Mouse (Mus musculus) neural tube, embryonic 13.5 days (tissue): ENCODE data around the gene Slc17a9. TPM values are rescaled to one million over a fixed set of nuclear protein-coding genes. Genes with fewer than 3 reads are reported as not detected.
A peak's percentile ranks its signal among the peaks of the same experiment; 100 is the strongest.

ENCODE experiments used
- ATAC-seq: fragments of 200-750 bp; cut with Nextera tagmentation; 2 replicates; pipeline ENCODE4 v1.8.0; 2017; ENCODE audit warnings: low read depth, mild to moderate bottlenecking, moderate TSS enrichment, moderate library complexity
- H3K27ac ChIP-seq: fragments of 300-500 bp; sonication (generic); replicated peaks from 2 replicates; pipeline ENCODE4 v1.5.1; 2015; ENCODE audit warnings: moderate library complexity, mild to moderate bottlenecking, inconsistent platforms
- H3K27me3 ChIP-seq: fragments of 300-500 bp; sonication (generic); 2 replicates; pipeline ENCODE4 v1.6.1; 2015; ENCODE audit warnings: mild to moderate bottlenecking, inconsistent platforms
- H3K36me3 ChIP-seq: fragments of 300-500 bp; sonication (generic); 2 replicates; pipeline ENCODE4 v1.6.1; 2015; ENCODE audit warnings: mild to moderate bottlenecking, inconsistent platforms
- H3K4me1 ChIP-seq: fragments of 300-500 bp; sonication (generic); replicated peaks from 2 replicates; pipeline ENCODE4 v1.6.1; 2015; ENCODE audit warnings: inconsistent platforms
- H3K4me2 ChIP-seq: fragments of 300-500 bp; sonication (generic); 2 replicates; pipeline ENCODE4 v1.6.1; 2015; ENCODE audit warnings: inconsistent platforms, mild to moderate bottlenecking, moderate library complexity
- H3K4me3 ChIP-seq: fragments of 300-500 bp; sonication (generic); 2 replicates; pipeline ENCODE4 v1.5.1; 2015; ENCODE audit warnings: mild to moderate bottlenecking, inconsistent platforms
- H3K9ac ChIP-seq: fragments of 300-500 bp; sonication (generic); 2 replicates; pipeline ENCODE4 v1.6.1; 2015; ENCODE audit warnings: moderate library complexity, mild to moderate bottlenecking, inconsistent platforms
- H3K9me3 ChIP-seq: fragments of 300-500 bp; sonication (generic); 2 replicates; pipeline ENCODE4 v1.6.1; 2016; ENCODE audit warnings: inconsistent platforms
- WGBS: fragments of 180-500 bp; shearing (Covaris S2); methylation state at CpG from one replicate; pipeline ENCODE4 v1.1.7; 2015; 5-methylcytosine and 5-hydroxymethylcytosine counted together
- polyA plus RNA-seq: library from polyadenylated mRNA; unstranded; fragments of >200 nt; fragmentation: Nextera tagmentation; extraction: Ambion mirVana; gene quantifications from 2 replicates; pipeline ENCODE4 v1.2.1, GENCODE M21; 2015

The Slc17a9 gene
- polyA plus RNA-seq: 0.21 and 0.35 TPM in 2 replicates

GRCm38 (mm10) chr2:180724585-180725413 is at the start of gene Slc17a9:
Slc17a9 (plus strand) TSS chr2:180725263.
- ATAC-seq: 0 out of 2 replicates have a peak, but pooled peaks have one; percentile 41
- 6% methylated on average over 18 of the region's 18 CpGs for WGBS
- H3K4me2 ChIP-seq: peak within 1 kb of the TSS; percentile 13; the same call in 1 of the 2 replicates

GRCm38 (mm10) chr2:180676706-180677105 is 48.4 kb upstream of the Slc17a9 start:
- Histone ChIP-seq H3K4me1 (no peaks in the 10 kb centered on the region), H3K4me2 (no peak overlapping the region), H3K27me3 (no peaks in the 10 kb centered on the region), H3K36me3 (peaks cover 56% of the 10 kb centered on the region), H3K9me3 (no peaks in the 10 kb centered on the region), H3K9ac (no peak overlapping the region), H3K27ac (no peak overlapping the region), H3K4me3 (no peak overlapping the region)
- no peak for ATAC-seq
- 94% methylated on average over 2 of the region's 2 CpGs for WGBS

More at GRCm38 (mm10) chr2:180724585-180725413, at the start of gene Slc17a9:
- no peaks in the 10 kb centered on the region for H3K9me3 ChIP-seq
- H3K27ac ChIP-seq: no peak within 1 kb of the TSS
- H3K27me3 ChIP-seq: no peaks in the 10 kb centered on the region
- H3K4me1 ChIP-seq: peaks cover 6% of the 10 kb centered on the region
- H3K9ac ChIP-seq: no peak within 1 kb of the TSS
- H3K36me3 ChIP-seq: peaks cover 43% of the 10 kb centered on the region
- no peak within 1 kb of the TSS; the same call in 1 of the 2 replicates for H3K4me3 ChIP-seq

- Histone ChIP-seq H3K4me2 (no peak overlapping the region), H3K27ac (no peak overlapping the region), H3K36me3 (peaks cover 56% of the 10 kb centered on the region), H3K27me3 (no peaks in the 10 kb centered on the region), H3K9ac (no peak overlapping the region), H3K4me3 (no peak overlapping the region), H3K4me1 (no peaks in the 10 kb centered on the region), H3K9me3 (no peaks in the 10 kb centered on the region)
- WGBS: 21% methylated on average over 4 of the region's 4 CpGs
- peak; percentile 76 for ATAC-seq
Measured at GRCm38 (mm10) chr2:180678609-180679140, 46.4 kb upstream of the Slc17a9 start.

GRCm38 (mm10) chr2:180681225-180681624 is 43.8 kb upstream of the Slc17a9 start:
- Histone ChIP-seq H3K36me3 (peaks cover 66% of the 10 kb centered on the region), H3K4me1 (no peaks in the 10 kb centered on the region), H3K4me3 (no peak overlapping the region), H3K27me3 (no peaks in the 10 kb centered on the region), H3K27ac (no peak overlapping the region), H3K9me3 (no peaks in the 10 kb centered on the region), H3K9ac (no peak overlapping the region), H3K4me2 (no peak overlapping the region)
- 63% methylated on average over 2 of the region's 2 CpGs for WGBS
- ATAC-seq: no peak

GRCm38 (mm10) chr2:180683524-180683923 is 41.5 kb upstream of the Slc17a9 start:
- no peak for ATAC-seq
- Histone ChIP-seq H3K36me3 (peaks cover 89% of the 10 kb centered on the region), H3K27me3 (no peaks in the 10 kb centered on the region), H3K9me3 (no peaks in the 10 kb centered on the region), H3K4me3 (no peak overlapping the region), H3K4me2 (no peak overlapping the region), H3K9ac (no peak overlapping the region), H3K27ac (no peak overlapping the region), H3K4me1 (no peaks in the 10 kb centered on the region)
- 91% methylated on average over 2 of the region's 2 CpGs for WGBS

- no peak for ATAC-seq
- whole genome bisulfite sequencing: 98% methylated on average over 4 of the region's 4 CpGs
- no peak overlapping the region for H3K4me3 ChIP-seq
- H3K4me1 ChIP-seq: no peaks in the 10 kb centered on the region
- no peak overlapping the region for H3K4me2 ChIP-seq
- H3K9ac ChIP-seq: no peak overlapping the region
- no peaks in the 10 kb centered on the region for H3K27me3 ChIP-seq
- H3K36me3 ChIP-seq: peaks cover 94% of the 10 kb centered on the region
- no peak overlapping the region for H3K27ac ChIP-seq
- no peaks in the 10 kb centered on the region for H3K9me3 ChIP-seq
Measured at GRCm38 (mm10) chr2:180684031-180684430, 41.0 kb upstream of the Slc17a9 start.

GRCm38 (mm10) chr2:180689841-180690240 is 35.2 kb upstream of the Slc17a9 start:
- Histone ChIP-seq H3K27ac (no peak overlapping the region), H3K4me2 (no peak overlapping the region), H3K27me3 (no peaks in the 10 kb centered on the region), H3K9ac (no peak overlapping the region), H3K4me1 (peaks cover 16% of the 10 kb centered on the region), H3K36me3 (peaks cover 62% of the 10 kb centered on the region), H3K9me3 (no peaks in the 10 kb centered on the region), H3K4me3 (no peak overlapping the region)
- WGBS: 87% methylated on average over 5 of the region's 5 CpGs
- no peak for ATAC-seq

- ATAC-seq: peak; percentile 79
- WGBS: 0% methylated on average over 1 of the region's 1 CpGs
- Histone ChIP-seq H3K27ac (peak overlapping the region; percentile 76), H3K4me1 (peaks cover 33% of the 10 kb centered on the region), H3K4me2 (peak overlapping the region; percentile 24), H3K9me3 (no peaks in the 10 kb centered on the region), H3K4me3 (no peak overlapping the region), H3K36me3 (peaks cover 34% of the 10 kb centered on the region), H3K27me3 (no peaks in the 10 kb centered on the region), H3K9ac (no peak overlapping the region)
Measured at GRCm38 (mm10) chr2:180692630-180693029, 32.4 kb upstream of the Slc17a9 start.

- Histone ChIP-seq H3K4me2 (no peak overlapping the region), H3K27ac (no peak overlapping the region), H3K4me1 (peaks cover 49% of the 10 kb centered on the region), H3K4me3 (no peak overlapping the region), H3K27me3 (no peaks in the 10 kb centered on the region), H3K36me3 (peaks cover 8% of the 10 kb centered on the region), H3K9ac (no peak overlapping the region), H3K9me3 (no peaks in the 10 kb centered on the region)
- ATAC-seq: no peak
- 63% methylated on average over 2 of the region's 2 CpGs for WGBS
Measured at GRCm38 (mm10) chr2:180695176-180695575, 29.9 kb upstream of the Slc17a9 start.

GRCm38 (mm10) chr2:180700457-180700856 is 24.6 kb upstream of the Slc17a9 start:
- WGBS: 75% methylated on average over 5 of the region's 5 CpGs
- Histone ChIP-seq H3K36me3 (no peaks in the 10 kb centered on the region), H3K4me1 (peaks cover 58% of the 10 kb centered on the region), H3K27me3 (no peaks in the 10 kb centered on the region), H3K27ac (no peak overlapping the region), H3K9ac (peak overlapping the region; percentile 99), H3K4me3 (peak overlapping the region; percentile 93), H3K4me2 (peak overlapping the region; percentile 97), H3K9me3 (no peaks in the 10 kb centered on the region)
- no peak for ATAC-seq

- 7% methylated on average over 26 of the region's 26 CpGs for WGBS
- Histone ChIP-seq H3K4me2 (peak overlapping the region; percentile 97), H3K4me3 (peak overlapping the region; percentile 93), H3K36me3 (no peaks in the 10 kb centered on the region), H3K9me3 (no peaks in the 10 kb centered on the region), H3K9ac (peak overlapping the region; percentile 99), H3K27ac (peak overlapping the region; percentile 96), H3K4me1 (peaks cover 50% of the 10 kb centered on the region), H3K27me3 (no peaks in the 10 kb centered on the region)
- ATAC-seq: peak; percentile 28
Measured at GRCm38 (mm10) chr2:180701053-180701766, 23.9 kb upstream of the Slc17a9 start.
